Mouse (Mus musculus): ENCODE measurements around the gene Plrg1.

Plrg1 gene

GRCm38 (mm10) chr3:83052102-83052501, 3.2 kb upstream of the Plrg1 start:
- no peak for DNase-seq (ENCODE audit: low spot score)

GRCm38 (mm10) chr3:83053126-83053525, 2.2 kb upstream of the Plrg1 start:
- no peak for DNase-seq (ENCODE audit: low spot score)

- DNase-seq (ENCODE audit: low spot score): peak; percentile 76
Observed at GRCm38 (mm10) chr3:83053758-83054157, 1.6 kb upstream of the Plrg1 start.

GRCm38 (mm10) chr3:83054759-83055158, 563 bp upstream of the Plrg1 start:
- no peak for DNase-seq (ENCODE audit: low spot score)

- no peak for DNase-seq (ENCODE audit: low spot score)
Observed at GRCm38 (mm10) chr3:83057046-83057445, 1.7 kb downstream of the Plrg1 start.

GRCm38 (mm10) chr3:83067920-83068319, 12.6 kb downstream of the Plrg1 start:
- DNase-seq (ENCODE audit: low spot score): no peak

GRCm38 (mm10) chr3:83068869-83069268, 13.5 kb downstream of the Plrg1 start:
- no peak for DNase-seq (ENCODE audit: low spot score)

GRCm38 (mm10) chr3:83070231-83070630, 14.9 kb downstream of the Plrg1 start:
- no peak for DNase-seq (ENCODE audit: low spot score)

GRCm38 (mm10) chr3:83076563-83076962, 21.2 kb downstream of the Plrg1 start:
- DNase-seq (ENCODE audit: low spot score): peak; percentile 31

GRCm38 (mm10) chr3:83080567-83081055, 25.3 kb downstream of the Plrg1 start:
- peak; percentile 88 for DNase-seq (ENCODE audit: low spot score)

GRCm38 (mm10) chr3:83097586-83097985, 42.3 kb downstream of the Plrg1 start:
- DNase-seq (ENCODE audit: low spot score): peak; percentile 22

- peak; percentile 76 for DNase-seq (ENCODE audit: low spot score)
Observed at GRCm38 (mm10) chr3:83098546-83099034, 43.3 kb downstream of the Plrg1 start.

- DNase-seq (ENCODE audit: low spot score): peak; percentile 12
Observed at GRCm38 (mm10) chr3:83099139-83099538, 43.8 kb downstream of the Plrg1 start.

GRCm38 (mm10) chr3:83099651-83100050, 44.3 kb downstream of the Plrg1 start:
- DNase-seq (ENCODE audit: low spot score): no peak

- no peak for DNase-seq (ENCODE audit: low spot score)
Observed at GRCm38 (mm10) chr3:83102286-83102685, 47.0 kb downstream of the Plrg1 start.

GRCm38 (mm10) chr3:83110163-83110562, 54.8 kb downstream of the Plrg1 start:
- peak; percentile 79 for DNase-seq (ENCODE audit: low spot score)

GRCm38 (mm10) chr3:83111485-83112261, 56.4 kb downstream of the Plrg1 start:
- DNase-seq (ENCODE audit: low spot score): no peak

GRCm38 (mm10) chr3:83112869-83113268, 57.5 kb downstream of the Plrg1 start:
- DNase-seq (ENCODE audit: low spot score): peak; percentile 52

- DNase-seq (ENCODE audit: low spot score): no peak
Observed at GRCm38 (mm10) chr3:83114946-83115345, 59.6 kb downstream of the Plrg1 start.

- DNase-seq (ENCODE audit: low spot score): no peak
Observed at GRCm38 (mm10) chr3:83117592-83117991, 62.3 kb downstream of the Plrg1 start.

Data from embryo, embryonic 10.5 days (tissue).